Mouse (Mus musculus): ENCODE measurements at regions not wholly inside any gene's neighbourhood (a gene's known extent, or its start where the extent isn't known, plus 50 kb on each side); places are given as distances from the start of the nearest gene placed in this dataset.

DNA sequence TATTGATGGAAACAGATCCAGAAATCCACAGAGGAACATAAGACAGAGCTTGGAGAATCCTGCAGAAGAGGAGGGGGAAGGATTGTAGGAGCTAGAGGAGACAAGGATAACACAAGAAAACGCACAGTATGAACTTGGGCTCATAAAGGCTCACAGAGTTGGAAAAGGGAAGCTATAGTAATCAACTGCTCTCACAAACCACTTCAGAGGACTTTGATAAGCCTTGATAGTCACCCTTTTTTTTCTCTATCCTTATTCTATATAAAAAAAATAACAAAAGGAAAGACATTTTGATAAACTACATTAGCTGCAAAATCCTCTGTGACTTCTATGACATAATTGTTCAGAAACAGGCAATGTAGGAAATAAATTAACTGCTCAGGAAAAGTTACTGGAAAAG is 355.4 kb upstream of the Ndst4 start:
- DNase-seq (ENCODE audit: low read depth, low spot score): no peak

DNA sequence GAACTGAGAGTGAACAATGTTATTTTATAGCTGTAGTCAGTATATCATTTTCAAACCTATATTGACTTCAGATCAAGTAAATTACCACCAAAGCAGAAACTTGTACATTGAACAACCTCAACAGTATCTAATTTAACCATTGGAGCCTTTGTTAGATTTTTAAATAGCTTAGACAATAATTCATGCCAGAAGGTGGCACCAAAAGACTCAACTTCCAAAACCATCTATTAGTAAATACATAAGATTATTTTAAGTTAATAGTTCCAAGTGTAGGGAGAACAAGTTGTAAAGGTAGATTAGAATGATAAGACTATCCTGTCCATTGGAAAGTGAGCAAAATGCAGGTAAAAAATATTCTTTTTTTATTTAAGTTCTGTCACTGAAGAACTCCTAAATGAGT is 354.2 kb upstream of the Ndst4 start:
- peak; percentile 6 for DNase-seq (ENCODE audit: low read depth, low spot score)

- no peak for DNase-seq (ENCODE audit: low read depth, low spot score)
These were observed 351.0 kb upstream of the Ndst4 start for GRCm38 (mm10) chr3:125052852-125053251.

DNA sequence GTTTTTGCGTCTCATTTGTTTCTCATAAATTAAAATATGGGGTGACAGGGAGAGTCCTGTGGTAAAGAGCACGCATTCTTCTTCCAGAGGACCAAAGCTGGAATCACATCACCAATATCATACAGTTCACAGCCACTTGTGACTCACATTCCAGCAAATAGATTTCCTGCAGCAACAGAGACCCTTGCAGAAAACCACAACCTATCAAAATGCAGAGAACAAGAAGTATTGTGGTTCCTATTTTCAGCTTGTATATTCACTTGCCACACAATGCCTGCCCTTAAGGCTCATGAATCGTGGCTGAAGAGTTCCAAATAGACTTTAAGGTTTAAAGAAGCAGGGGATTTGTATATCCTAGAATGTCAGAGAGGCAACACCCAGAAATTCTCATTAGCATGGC is 331.2 kb upstream of the Ndst4 start:
- DNase-seq (ENCODE audit: low read depth, low spot score): no peak

DNA sequence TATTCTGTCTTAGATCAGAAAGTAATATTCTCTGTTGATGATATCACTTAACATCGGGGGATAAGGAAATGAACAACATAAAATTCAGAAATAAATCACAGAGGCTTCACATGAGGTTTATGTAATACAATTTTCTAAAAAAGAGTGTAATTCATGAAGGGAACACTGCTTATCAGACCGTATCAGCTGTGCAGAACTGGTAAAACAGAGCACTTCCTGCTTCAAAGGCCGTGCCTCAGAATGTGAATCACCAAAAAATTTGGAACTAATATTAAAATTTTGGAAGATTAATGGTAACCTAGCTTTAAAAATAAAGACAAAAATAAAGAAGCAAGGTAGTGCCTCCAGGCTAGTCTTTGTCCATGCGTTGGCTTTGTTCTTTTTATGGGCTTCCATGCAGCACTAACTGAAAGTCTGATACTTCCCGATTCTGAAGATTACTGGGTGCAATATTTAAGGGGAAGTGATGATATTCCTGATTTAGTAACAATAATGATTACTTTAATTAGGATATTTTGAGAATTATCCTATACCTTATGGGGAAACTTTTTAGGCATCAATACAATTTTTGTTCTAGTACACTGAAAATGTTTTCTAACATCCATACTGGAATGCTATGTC is 310.8 kb upstream of the Ndst4 start:
- no peak for DNase-seq (ENCODE audit: low read depth, low spot score)
